Comparison of ENCODE assay signal across 8 mouse cellular contexts in genomic region chr13:94286195-94286594, GRCm38 (mm10). TPM values are rescaled to one million over a fixed set of nuclear protein-coding genes. Genes with fewer than 3 reads are reported as not detected.
DNase-seq lines count a peak whose midpoint lies in the region; ATAC-seq and TF ChIP-seq lines count a peak whose summit lies in the region.

No protein-coding gene starts in this region.

- intact Hi-C loops in heart, postnatal 36 days (cut with DNase I) = no loop called here

- TF ChIP-seq EP300 in ES-Bruce4 (IDR thresholded peaks at IDR 0.05; ENCODE audit: insufficient read depth, low read depth, low read length) = no peak
- TF ChIP-seq EP300 in liver, postnatal 0 days (IDR thresholded peaks at IDR 0.05; ENCODE audit: low read depth) = no peak

- no peaks in the 10 kb centered on the region for H3K9me3 ChIP-seq in ES-Bruce4 (replicated peaks; ENCODE audit: control insufficient read depth, insufficient read depth, low read length, poor library complexity, severe bottlenecking)
- H3K9me3 ChIP-seq in liver, postnatal 0 days (ENCODE audit: low read length) = no peaks in the 10 kb centered on the region

- WGBS in liver, postnatal 0 days (ENCODE audit: insufficient replicate concordance) = 52% methylated on average over 5 of the region's 5 CpGs

- no peak overlapping the region for H3K27ac ChIP-seq in ES-Bruce4 (ENCODE audit: insufficient read depth, low read length)
- H3K27ac ChIP-seq in liver, postnatal 0 days (ENCODE audit: low read depth) = no peak overlapping the region

- H3K4me1 ChIP-seq in ES-Bruce4 (ENCODE audit: control insufficient read depth, insufficient read depth, low read length) = no peaks in the 10 kb centered on the region
- H3K4me1 ChIP-seq in liver, postnatal 0 days (ENCODE audit: insufficient read depth) = peaks cover 9% of the 10 kb centered on the region

- 0 out of 2 replicates have a peak, but pooled peaks have one; percentile 10 for ATAC-seq in granulocyte monocyte progenitor cell, adult 5-6 weeks (replicated peaks; ENCODE audit: poor library complexity, severe bottlenecking)
- no peak for ATAC-seq in liver, postnatal 0 days

- no peaks in the 10 kb centered on the region for H3K36me3 ChIP-seq in ES-Bruce4 (ENCODE audit: control insufficient read depth, insufficient read depth, low read length, poor library complexity, severe bottlenecking)
- no peaks in the 10 kb centered on the region for H3K36me3 ChIP-seq in liver, postnatal 0 days (replicated peaks; ENCODE audit: insufficient read depth, low read length)

- no peak overlapping the region for H3K4me3 ChIP-seq in ES-Bruce4 (ENCODE audit: low read depth, low read length)
- peak overlapping the region; percentile 74 for H3K4me3 ChIP-seq in liver, postnatal 0 days (ENCODE audit: low read depth, low read length)

- TF ChIP-seq CTCF in ES-Bruce4 (IDR thresholded peaks at IDR 0.05; ENCODE audit: low read depth, low read length) = no peak
- no peak for TF ChIP-seq CTCF in liver, postnatal 0 days (IDR thresholded peaks at IDR 0.05; ENCODE audit: low read depth)

- peak; percentile 74 for DNase-seq in heart, adult 11 months
- no peak for DNase-seq in heart, postnatal 36 days
- no peak for DNase-seq in liver, postnatal 0 days
- no peak for DNase-seq in adrenal gland, adult 8-10 months
- no peak for DNase-seq in embryo, embryonic 10.5 days (ENCODE audit: low spot score)
- DNase-seq in kidney, adult 18-20 months = no peak

- H3K4me2 ChIP-seq in liver, postnatal 0 days (ENCODE audit: low read depth, low read length) = peak overlapping the region; percentile 78

- H3K27me3 ChIP-seq in ES-Bruce4 (ENCODE audit: control insufficient read depth, insufficient read depth, low read length, poor library complexity, severe bottlenecking) = no peaks in the 10 kb centered on the region
- no peaks in the 10 kb centered on the region for H3K27me3 ChIP-seq in liver, postnatal 0 days (ENCODE audit: insufficient read depth, low read length)

- TF ChIP-seq POLR2A in ES-Bruce4 (IDR thresholded peaks at IDR 0.05; ENCODE audit: insufficient read depth, low read length) = no peak

- H3K9ac ChIP-seq in ES-Bruce4 (ENCODE audit: low read depth, poor library complexity, severe bottlenecking) = 0 out of 2 replicates have a peak overlapping the region, but pooled peaks have one; percentile 81
- no peak overlapping the region for H3K9ac ChIP-seq in liver, postnatal 0 days (replicated peaks)

RNA-seq across cellular contexts. Expression of gene Scamp1, which starts 0.5 kb away (rescaled TPM):
- 10 to 100 TPM; 29.7 to 36.6 TPM for total RNA-seq in heart, postnatal 36 days (2021)
- polyA plus RNA-seq in ES-Bruce4 (2011; ENCODE audit: insufficient read depth, insufficient read length, low read depth, missing spikeins) = 43.5 and 47.7 TPM in 2 replicates
- 8.1 and 13.7 TPM in 2 replicates for total RNA-seq in granulocyte monocyte progenitor cell, adult 5-6 weeks (2014; fragmentation: Nextera tagmentation)
- total RNA-seq in granulocyte monocyte progenitor cell, adult 5-6 weeks (2017) = 14.7 and 24.6 TPM in 2 replicates
- polyA plus RNA-seq in liver, postnatal 0 days (2015; fragmentation: Nextera tagmentation; extraction: Ambion mirVana) = 12.0 and 13.8 TPM in 2 replicates
- 10 to 100 TPM; 71.3 to 83.2 (median 75.9) TPM for total RNA-seq in adrenal gland, adult 8-10 months (2022)
